Mouse (Mus musculus): ENCODE measurements around the gene Olfr901.

DNA sequence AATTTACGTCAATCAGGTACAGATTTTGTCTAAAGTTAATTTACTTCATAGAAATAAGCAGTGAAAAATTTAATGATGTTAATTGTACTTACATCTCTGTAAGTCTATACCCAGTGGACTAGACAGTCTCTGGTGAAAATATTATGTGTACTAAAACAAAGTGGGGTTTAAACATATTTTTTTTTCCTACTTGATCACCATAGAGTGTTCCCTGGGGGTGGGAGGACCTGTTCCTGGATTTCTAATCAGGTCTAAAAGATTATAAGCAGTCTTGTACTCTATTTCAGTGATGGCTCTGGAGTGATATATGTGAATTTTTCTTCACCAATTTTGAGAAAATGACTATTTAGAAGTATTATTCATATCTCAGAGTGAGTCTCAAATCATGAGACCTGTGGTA is 27.9 kb upstream of the Olfr901 start, which contains the start of gene Olfr147:
- TF ChIP-seq RAD21 (IDR thresholded peaks at IDR 0.05; ENCODE audit: low read depth, low read length) (no peak), RCOR1 (IDR thresholded peaks at IDR 0.05; ENCODE audit: low read depth, low read length) (no peak), POLR2A (IDR thresholded peaks at IDR 0.05; ENCODE audit: control insufficient read depth in 1 of 2, insufficient read depth in 1 of 2, low read depth in 1 of 2, low read length in 2 of 2, poor library complexity in 1 of 2) (no peak), MAX (IDR thresholded peaks at IDR 0.05; ENCODE audit: low read length) (no peak), CTCF (IDR thresholded peaks at IDR 0.05 in 2 of 3, conservative IDR thresholded peaks at IDR 0.05 in 1 of 3; ENCODE audit: control insufficient read depth in 1 of 3, insufficient read depth in 1 of 3, low read depth in 2 of 3, low read length in 3 of 3, poor library complexity in 1 of 3, severe bottlenecking in 1 of 3) (no peak), UBTF (IDR thresholded peaks at IDR 0.05; ENCODE audit: borderline replicate concordance, insufficient read depth, low read depth, low read length) (no peak), USF1 (IDR thresholded peaks at IDR 0.05; ENCODE audit: low read depth, low read length) (no peak), HCFC1 (IDR thresholded peaks at IDR 0.05; ENCODE audit: low read depth, low read length) (no peak), JUND (IDR thresholded peaks at IDR 0.05; ENCODE audit: low read depth, low read length) (no peak), GABPA (IDR thresholded peaks at IDR 0.05; ENCODE audit: low read depth, low read length) (no peak), ETS1 (IDR thresholded peaks at IDR 0.05; ENCODE audit: low read depth, low read length) (no peak)
